Mouse (Mus musculus) forebrain, embryonic 11.5 days (tissue): ENCODE results near the gene Metap2. TPM values are rescaled to one million over a fixed set of nuclear protein-coding genes. Genes with fewer than 3 reads are reported as not detected.

Experiments
- polyA plus RNA-seq: library from polyadenylated mRNA; unstranded; fragments of >200 nt; fragmentation: Nextera tagmentation; extraction: Ambion mirVana; gene quantifications from 2 replicates; pipeline ENCODE4 v1.2.1, GENCODE M21; 2014

Metap2 gene
- polyA plus RNA-seq, 1 experiment from 2014 or later, result 237 TPM

Other genes starting within 250 kb of the Metap2 start
- gene Usp44, start 65.5 kb downstream of the Metap2 start, polyA plus RNA-seq, result 10.5 and 11.3 TPM in 2 replicates
- 39.6 and 46.6 TPM in 2 replicates for gene Vezt, start 138.7 kb upstream of the Metap2 start, polyA plus RNA-seq
- 4.3 and 4.4 TPM in 2 replicates for gene Fgd6, start 138.9 kb upstream of the Metap2 start, polyA plus RNA-seq